Mouse (Mus musculus) adrenal gland, postnatal 10 days (tissue): ENCODE results near the gene Rab20. TPM values are rescaled to one million over a fixed set of nuclear protein-coding genes. Genes with fewer than 3 reads are reported as not detected.
A peak's percentile ranks its signal among the peaks of the same experiment; 100 is the strongest.
"Not testable (repeated sequence)": the region's sequence is repeated elsewhere in the genome, so short reads cannot be mapped to it uniquely, and the experiment has no call there.

ENCODE experiments used
- DNase-seq: peaks from one replicate; pipeline ENCODE4 v3.0.0; 2021; ENCODE audit warnings: mixed read lengths
- total RNA-seq, 2 experiments: library from RNA; stranded (reverse); gene quantifications; 2 replicates each; pipeline ENCODE4 v1.2.3; 2021

The Rab20 gene
- total RNA-seq, 2 experiments from 2014 or later: 5.1 to 5.7 TPM

DNA sequence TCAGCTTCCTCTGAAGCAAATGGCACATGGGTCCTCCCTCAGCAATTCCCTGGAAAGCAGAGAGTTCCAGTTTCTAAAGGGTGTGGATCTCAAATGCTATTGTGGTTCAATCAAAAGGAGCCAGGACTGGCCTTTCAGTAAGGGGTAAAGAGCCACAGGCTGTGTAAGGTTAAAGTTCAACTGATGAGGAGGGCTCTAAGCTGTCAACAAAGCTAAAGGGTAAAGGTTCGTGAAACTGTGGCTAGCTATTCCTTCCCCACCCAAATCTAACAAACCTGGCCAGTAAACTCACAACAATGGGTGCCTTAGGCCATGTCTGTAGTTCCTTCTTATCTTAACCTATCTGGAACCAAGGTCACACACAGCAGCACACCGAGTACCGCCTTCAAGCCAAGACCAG lies 3.4 kb upstream of the Rab20 start:
- DNase-seq: no peak

DNA sequence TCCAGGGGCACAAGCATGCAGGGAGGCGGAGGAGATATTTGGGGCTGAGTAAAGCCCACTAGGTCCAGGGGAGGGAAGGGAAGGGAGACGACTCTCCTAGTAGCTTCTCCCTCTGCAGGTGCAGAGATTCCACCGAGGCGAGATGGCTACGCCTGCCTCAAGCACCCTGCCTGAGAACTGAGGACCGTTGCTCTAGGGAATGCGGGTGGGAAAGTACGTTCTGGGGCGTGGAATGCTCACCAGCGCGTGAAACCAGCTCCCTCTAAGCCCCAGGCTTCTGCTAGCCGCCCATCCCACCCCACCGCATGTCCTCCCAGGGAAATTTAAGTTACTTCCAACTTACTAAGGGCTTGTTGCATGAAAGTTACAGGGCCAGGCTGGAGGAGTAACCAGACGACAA lies 1.1 kb upstream of the Rab20 start:
- DNase-seq: no peak

DNA sequence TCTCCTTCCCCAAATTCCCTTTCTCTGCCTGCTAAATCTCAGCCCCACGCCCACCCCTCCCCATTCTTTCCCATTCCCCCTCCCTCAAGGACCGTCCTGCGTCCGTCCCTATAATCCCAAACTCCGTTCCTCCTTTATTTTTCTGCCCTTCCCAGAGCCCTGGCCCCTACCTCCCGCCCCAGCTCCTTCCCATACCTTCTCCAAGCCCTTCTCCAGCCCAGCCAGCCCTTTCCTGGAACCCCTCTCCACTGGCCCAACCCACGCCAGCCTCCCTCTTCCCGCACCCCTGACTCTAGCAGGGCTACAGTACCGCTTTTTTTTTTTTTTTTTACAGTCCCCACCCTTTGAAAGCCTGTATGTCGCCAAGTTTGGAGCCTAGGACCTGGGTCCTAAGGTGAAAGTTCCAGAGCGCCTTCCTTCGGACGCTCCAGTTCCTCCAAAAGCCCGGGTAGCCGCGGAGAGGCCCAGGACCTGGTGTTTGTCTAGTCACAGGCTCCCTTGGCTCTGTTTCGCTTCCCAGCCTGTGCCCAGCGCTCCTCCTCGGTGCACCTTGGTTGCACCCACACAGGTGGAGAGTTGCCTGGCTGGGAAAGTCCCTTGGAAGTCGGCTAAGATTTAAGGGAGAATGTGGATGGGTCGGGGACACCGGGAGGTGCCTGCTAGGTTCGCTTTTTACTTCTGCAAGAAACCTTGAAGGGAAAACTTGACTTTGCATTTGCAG lies 457 bp upstream of the Rab20 start:
- DNase-seq: no peak

DNA sequence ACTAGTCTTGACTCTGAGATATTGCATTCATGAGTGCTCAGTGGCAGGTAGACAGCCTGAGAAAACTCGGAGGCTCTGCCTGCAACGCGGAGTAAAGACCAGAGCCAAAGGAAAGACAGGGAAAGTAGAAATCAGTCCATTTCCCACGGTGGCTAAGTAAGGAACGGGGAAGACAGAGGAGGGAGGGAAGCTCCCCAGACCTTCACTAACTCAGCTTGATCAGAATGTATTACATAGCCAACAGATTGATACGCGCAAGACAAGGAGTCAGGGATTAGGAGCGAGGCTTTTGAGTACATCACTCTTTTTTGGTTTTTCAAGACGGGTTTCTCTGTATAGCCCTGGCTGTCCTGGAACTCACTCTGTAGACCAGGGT lies 1.3 kb downstream of the Rab20 start:
- DNase-seq: no peak

DNA sequence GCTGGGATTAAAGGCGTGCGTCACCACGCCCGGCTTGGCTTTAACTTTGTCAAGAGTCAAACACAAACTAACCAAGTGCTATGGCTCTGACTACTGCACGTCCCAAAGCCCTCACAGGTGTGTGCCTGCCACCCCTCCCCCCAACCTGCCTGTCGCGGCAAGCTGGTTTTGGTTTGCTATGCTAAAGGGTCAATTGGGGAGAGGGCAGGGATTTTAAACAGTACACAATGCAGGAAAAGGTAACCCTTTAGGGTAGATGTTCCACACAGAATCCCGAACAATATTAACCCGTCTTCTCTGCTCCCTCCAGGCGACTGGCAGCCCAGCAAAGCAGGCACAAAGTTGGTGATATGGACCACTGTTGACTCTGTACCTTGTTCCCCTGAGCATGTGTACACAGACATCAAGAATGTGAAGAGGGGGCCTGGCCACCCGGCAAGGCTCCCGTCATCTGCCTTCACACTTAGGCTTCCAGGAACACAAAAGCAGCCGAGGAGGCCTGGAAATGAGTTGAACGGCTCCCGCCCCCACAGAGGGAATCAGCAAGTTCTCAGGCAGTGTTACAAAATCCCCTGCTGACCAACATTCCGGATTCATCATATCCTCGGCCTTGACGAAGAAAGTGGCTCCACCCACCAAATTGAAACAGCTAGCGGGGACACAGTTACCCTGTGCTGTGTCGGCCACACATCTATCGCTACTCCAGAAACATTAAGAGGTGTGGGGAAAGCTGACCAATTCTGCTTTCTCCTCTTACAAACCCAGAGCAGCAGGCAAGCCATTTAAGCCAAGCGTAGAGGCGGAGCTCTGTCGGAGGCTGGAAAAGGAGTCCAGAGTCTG lies 2.0 kb downstream of the Rab20 start:
- peak; percentile 77 for DNase-seq

DNA sequence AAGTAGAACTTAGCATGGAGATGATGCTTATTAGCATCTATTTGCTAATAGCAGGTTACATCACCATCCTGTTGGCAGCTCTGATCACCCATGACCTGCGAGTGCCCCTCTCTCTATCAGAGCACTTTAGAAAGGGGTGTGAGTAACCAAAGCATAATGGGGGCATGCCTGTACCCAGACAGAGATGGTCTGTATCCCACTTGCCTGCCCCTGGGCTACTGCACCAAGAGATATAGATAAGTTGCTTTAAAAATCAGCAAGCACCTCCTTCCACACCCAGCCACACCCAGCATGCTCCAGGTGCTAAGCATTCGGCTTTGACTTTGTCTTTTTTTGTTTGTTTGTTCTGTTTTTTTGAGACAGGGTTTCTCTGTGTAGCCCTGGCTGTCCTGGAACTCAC lies 2.6 kb downstream of the Rab20 start:
- DNase-seq: no peak

DNA sequence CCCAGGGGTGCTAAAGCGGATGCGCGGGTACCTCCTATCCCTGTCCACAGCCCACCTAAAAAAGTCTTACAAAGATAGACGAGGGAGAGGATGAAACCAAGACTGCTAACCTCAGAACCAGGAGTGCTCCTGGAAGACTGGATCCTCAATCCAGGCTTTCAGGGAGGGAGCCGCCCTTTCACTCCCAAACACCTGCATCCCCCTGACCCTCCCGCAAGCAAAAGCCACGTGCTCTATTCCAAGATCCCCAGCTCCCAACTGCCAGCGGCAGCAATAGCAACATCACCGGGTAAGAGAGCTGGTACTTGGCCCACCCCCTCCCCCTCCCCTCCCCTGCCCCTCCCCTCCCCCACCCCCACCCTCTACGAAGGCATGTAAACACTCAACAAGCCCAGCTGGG lies 3.1 kb downstream of the Rab20 start:
- DNase-seq: no peak

DNA sequence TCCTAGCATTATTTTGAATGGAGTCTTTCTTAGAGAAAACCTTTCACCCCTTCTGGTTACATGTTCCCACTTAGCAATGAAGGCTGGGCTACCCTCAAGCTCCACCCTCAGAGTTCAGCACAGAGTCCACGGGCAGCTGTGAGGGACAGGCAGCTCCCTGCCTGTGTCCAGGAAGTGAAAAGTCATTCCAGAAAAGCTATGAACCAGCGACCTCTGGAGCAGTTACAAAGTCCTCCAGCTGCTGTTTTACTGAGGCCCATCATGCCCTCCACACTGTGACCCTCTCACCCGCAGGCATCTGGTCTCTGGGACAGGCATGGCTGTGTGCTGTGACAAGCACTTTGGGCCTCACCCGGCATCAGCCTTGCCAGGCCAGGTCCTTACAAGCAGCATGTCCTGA lies 5.4 kb downstream of the Rab20 start:
- peak; percentile 28 for DNase-seq

DNA sequence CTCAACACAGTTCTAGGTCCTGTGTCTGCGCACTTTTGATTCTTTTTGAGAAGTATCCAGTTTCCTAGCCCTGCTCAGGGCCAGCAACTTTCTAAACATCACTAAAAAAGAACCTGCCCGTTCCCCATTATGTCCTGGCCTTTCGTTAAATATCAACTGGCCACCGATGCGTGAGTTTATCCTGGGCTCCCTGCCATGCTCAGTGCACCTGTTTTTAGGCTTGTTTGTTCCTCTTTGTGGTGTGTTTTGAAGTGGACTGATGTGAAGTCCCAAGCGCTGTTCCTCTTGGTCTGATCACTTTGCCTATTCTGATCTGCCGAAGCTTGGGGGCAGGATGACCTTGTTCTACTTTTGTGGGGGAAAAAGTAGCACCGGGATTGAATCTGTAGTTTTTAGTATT lies 7.2 kb downstream of the Rab20 start:
- no peak for DNase-seq

DNA sequence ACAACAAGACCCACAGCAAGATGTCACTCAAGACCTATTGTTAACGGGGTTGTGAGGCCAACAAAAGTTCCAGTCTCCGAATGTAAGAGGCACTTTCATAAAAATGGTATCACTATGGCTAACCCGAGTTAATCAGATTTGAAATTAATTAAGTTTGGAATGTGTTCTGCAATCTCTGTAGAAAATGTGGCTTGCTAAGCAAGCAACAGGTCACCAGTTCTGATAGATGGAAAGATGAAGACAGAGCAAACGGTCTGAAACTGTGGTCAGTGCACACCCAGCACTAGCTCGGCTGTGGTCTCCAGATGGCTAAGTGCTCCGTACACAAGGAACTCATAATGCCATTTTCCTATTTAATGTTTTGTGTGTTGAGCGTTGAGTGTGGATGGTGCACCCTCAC lies 7.8 kb downstream of the Rab20 start:
- DNase-seq: no peak

DNA sequence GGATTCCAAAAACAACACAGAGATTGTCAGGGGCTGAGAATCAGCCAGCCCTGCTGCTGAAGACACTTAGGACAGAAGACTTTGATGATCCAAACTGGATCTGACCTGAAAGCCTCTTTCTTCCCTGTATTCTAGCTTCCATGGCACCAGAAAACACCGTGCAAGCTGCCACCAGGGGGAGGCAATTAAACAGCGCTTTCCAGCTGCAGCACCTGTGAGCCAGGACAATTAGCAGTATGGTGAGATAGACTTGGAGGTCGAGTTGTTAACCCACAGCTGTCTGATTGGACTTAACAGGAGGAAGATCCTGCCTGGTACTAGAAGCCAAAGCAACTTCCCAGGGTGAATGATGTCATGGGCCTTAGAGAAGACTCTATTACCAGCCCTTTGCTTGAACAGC lies 9.4 kb downstream of the Rab20 start:
- DNase-seq: peak; percentile 63

DNA sequence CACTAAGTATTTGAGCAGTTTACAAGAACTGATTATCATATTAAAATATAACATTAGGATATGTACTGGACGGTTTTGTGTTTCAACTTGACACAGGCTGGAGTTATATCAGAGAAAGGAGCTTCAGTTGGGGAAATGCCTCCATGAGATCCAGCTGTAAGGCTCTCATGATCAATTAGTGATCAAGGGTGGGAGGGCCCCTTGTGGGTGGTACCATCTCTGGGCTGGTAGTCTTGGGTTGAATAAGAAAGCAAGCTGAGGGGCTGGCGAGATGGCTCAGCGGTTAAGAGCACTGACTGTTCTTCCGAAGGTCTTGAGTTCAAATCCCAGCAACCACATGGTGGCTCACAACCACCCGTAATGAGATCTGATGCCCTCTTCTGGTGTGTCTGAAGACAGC lies 12.0 kb downstream of the Rab20 start:
- DNase-seq: not testable (repeated sequence)

DNA sequence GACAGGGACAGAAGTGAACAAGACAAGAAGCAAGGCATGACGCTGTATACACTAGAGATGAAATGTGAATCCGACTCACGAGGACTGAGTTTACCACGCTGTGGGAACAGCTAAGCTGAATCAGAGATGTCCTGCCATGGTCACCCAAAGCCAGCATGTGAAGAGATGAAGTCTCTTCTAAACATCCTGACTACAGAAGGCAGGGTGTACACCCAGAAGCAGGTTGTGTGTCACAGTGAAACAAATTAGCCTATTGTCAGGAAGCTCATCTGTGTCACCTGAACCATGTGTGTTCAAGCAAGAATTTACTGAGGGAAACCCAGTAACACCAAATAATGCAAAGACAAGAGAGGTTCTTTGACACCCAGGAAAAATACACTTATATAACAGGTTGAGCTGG lies 12.9 kb downstream of the Rab20 start:
- DNase-seq: no peak

DNA sequence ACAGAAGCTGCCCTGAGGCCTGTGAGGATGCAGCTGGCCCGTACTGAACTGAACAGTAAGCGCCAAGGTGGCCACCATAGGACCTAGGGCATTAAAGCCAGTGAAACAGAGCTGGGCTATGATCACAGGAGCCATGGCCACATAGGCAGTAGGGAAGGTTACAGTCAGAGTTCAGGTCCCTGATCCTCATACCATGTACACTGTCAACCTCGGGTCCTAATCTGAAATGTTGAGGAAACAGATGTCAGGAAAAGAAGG lies 13.9 kb downstream of the Rab20 start:
- no peak for DNase-seq

DNA sequence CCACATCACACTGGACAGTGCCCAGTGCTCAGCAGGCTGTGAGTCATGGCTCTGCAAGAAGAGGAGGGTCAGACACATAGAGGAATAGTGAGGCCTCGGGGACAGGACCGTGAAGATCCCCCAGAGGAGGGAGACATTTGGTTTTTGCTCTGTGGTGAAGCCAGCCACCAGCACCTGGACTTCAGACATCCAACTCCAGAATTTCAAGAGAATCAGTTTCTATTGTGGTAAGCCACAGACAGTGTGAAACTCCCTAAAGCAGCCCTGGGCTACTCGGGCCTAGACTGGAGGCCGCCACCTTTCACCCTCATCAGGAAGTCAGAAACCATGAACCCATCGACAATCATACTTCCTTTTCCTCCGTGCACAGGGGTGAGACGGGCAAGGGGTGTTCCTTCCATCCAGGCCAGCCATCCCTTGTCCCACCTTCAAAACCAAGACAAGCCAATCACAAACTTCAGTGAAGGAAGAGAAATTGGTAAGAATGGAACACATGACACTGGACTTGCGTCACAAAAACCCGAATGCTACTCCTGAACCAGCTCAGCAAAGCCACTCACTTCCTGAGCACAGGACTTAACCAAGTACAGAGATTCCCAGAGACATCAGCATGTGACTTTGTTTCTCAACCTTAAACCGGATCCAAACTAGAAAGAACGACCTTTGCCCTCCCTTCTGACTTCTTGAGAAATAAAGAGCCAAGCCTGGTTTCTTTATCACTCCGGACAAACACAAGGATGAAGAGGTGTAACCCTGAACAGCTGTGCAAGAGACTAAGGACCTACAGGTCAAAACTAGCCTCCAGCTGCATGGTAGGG lies 14.4 kb downstream of the Rab20 start:
- DNase-seq: peak; percentile 35

DNA sequence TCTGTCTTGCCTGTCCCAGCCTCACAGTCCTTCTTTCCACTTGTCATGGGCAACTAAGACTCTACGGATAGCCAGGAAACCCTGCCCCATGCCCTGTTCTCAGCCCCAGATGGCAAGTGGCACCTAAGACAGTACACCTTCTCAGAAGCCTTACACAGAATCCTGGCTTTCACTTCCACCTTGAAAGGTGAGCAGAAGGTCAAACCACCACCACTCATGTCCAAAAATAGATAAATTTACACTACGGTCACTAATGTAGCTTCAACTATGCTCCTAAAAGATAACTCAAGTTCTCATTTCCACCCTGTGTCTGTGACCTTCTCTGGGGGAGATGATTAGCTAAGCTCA lies 15.0 kb downstream of the Rab20 start:
- DNase-seq: no peak

DNA sequence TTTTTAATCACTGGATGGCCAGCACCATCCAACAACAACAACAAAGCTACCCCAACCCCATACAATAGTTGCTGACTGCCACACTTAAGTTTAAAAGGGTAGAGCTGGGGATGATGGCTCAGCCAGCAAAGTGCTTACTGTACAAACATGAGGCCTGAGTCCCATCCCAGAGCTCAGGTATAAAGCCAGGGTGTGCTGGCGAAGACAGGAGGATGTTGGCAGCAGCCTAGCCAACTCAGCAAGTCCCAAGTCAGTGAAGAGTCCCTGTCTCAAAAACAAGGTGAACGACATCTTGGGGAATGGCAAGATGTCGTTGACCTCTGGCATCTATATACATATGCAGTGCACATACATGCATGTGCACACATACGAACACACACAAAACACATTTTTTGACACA lies 15.9 kb downstream of the Rab20 start:
- DNase-seq: no peak

DNA sequence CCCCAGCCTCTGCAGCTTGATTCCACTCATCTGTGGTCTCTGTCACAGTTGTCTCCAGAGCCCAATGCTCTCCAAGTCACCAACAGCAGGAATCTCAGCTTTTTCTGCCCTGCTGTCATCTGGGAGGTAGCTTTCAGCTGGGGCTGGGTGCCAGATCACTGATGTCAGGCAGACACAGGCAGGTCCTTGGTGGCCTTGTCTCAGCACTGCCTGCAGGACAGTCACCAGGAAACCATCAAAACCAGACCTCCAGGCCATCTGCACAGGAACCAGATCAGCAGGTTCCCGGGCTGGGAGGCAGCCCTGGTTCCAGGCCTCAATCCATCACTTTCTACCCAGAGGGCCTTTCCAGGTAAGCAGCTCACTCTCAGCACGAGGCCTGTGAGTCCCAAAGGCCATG lies 16.7 kb downstream of the Rab20 start:
- DNase-seq: peak; percentile 69

DNA sequence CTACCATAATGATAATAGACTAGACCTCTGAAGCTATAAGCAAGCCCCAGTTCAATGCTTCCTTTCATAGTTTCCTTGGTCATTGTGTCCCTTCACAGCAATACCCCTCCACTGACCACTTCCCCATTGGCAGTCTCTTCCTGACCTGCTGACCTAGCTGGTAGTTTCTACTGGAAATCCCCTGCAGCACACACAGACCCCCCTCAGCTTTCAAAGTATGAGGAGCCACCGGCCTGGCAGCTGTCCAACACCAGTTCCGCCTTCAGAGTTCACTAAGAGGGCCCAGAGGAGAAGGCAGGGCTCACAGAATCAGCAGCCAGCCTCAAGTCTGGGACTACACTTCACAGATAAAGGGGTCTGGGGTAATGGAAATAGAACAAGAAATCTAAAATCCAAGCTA lies 17.6 kb downstream of the Rab20 start:
- DNase-seq: peak; percentile 61

DNA sequence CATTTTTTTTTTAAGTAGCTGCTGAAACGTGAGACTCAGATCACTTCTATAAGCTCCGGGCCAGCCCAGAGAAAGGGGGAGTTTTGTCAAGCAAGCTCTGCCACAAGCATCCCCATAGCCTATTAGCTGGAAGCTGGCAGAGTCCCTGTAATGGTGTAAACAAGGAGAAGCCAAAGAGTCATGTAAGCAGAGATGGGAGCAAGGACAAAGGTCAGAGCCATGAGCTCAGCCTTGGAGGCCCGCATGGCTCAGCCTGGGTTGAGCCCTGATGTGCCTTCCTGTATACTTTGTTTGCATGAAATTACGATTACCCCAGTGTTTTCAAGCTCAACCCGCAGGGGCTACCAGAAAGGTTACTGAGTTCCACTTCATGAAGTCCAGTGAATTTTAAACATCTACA lies 19.5 kb downstream of the Rab20 start:
- DNase-seq: peak; percentile 39

DNA sequence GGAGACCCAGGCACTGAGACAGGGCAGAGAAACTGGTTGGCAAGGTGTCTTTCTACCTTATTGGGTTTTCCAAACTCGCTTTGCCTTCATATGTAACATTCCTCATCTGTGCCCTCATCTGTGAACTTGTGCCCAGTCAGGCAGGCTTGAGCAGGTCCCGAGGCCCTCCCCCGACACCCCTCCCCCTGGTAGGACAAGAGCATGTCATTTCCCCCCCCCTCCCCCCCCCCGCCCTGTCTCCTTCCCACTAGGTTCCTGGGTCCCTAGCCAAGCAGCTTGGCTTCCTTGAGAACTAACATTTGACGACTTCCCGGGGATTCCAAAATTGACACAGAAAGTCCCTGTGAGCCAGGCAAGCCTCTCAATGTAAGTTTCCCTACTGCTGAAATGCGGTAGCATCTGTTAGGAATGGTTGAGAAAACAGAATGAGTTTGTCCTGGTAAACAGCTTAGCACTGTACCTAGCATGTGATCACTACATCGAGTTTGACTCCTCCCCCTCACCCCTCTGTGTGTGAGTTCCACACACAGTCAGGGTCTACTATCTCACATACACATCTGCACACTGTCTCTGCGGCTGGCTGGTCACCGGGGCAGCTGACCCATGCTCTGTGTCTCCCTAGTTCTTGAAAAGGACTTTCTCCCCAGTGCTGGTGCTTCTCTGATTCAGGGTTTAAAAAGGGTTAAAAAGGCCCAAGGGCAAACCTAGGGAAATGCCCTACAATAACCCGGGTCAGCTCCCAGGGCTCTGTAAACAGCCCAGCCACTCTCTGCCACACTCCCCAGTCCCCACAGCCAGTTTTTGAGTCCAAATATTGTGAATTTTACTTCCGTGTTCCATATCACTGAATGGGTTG lies 20.3 kb downstream of the Rab20 start:
- DNase-seq: peak; percentile 31

DNA sequence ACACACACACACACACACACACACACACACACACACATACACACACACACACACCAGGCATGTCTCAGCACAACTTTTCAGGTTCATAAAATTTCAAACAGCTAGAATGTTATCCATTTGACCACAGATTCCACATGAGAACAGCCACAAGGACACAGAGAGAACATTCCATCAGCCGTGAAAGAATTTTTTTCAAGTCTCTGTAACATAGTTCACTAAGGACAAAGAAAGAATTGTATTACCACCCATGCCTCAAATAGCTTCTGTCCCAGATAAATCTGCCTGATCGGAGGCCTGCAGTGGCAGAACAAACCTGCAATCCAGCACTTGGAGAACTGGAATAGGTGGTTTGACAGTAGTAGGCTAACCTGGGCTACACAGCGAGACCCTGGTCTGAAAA lies 21.2 kb downstream of the Rab20 start:
- DNase-seq: no peak

DNA sequence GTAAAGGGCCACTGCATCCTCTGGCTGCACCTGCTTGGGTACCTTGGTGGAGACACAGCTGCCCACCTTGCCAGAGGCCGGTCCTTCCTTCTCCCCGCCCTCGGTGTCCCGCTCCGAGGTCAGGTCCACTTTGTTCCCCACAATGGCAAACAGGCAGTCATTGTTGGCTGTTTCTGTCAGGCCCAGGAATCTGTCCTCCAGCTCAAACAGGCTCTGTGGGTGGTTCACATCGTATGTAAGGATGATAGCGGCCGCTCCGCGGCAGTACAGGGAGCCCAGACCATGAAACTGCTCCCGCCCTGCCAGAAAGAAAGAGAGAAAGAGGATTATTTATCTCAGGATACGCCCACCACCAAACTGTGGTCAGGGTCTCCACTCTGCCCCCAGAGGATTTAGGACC lies 24.3 kb downstream of the Rab20 start:
- DNase-seq: no peak
